Mouse (Mus musculus): ENCODE measurements around the gene Ank2. TPM values are rescaled to one million over a fixed set of nuclear protein-coding genes. Genes with fewer than 3 reads are reported as not detected.

Ank2 gene
- polyA plus RNA-seq, 1 experiment, result 52.1 TPM

GRCm38 (mm10) chr3:127260007-127260785, 239.0 kb downstream of the Ank2 start:
- Histone ChIP-seq H3K36me3 (ENCODE audit: control insufficient read depth, insufficient read depth, low read length) (no peaks in the 10 kb centered on the region), H3K4me3 (ENCODE audit: control insufficient read depth, low read depth, low read length) (no peak overlapping the region), H3K27ac (ENCODE audit: control insufficient read depth, insufficient read depth, low read depth, low read length) (no peak overlapping the region), H3K4me1 (ENCODE audit: control insufficient read depth, insufficient read depth, low read length) (peaks cover 6% of the 10 kb centered on the region), H3K27me3 (ENCODE audit: control insufficient read depth, insufficient read depth, low read length) (no peaks in the 10 kb centered on the region)
- TF ChIP-seq CTCF (IDR thresholded peaks at IDR 0.05; ENCODE audit: control insufficient read depth, insufficient read depth, insufficient replicate concordance, low read depth, low read length) (no peak), POLR2A (IDR thresholded peaks at IDR 0.05; ENCODE audit: control insufficient read depth, low read depth, low read length) (no peak)

GRCm38 (mm10) chr3:127258466-127259075, 240.6 kb downstream of the Ank2 start:
- H3K36me3 ChIP-seq (ENCODE audit: control insufficient read depth, insufficient read depth, low read length), result no peaks in the 10 kb centered on the region
- H3K4me1 ChIP-seq (ENCODE audit: control insufficient read depth, insufficient read depth, low read length), result peaks cover 6% of the 10 kb centered on the region
- H3K4me3 ChIP-seq (ENCODE audit: control insufficient read depth, low read depth, low read length), result peak overlapping the region; percentile 13; the same call in 1 of the 2 replicates
- no peak overlapping the region for H3K27ac ChIP-seq (ENCODE audit: control insufficient read depth, insufficient read depth, low read depth, low read length)
- TF ChIP-seq POLR2A (IDR thresholded peaks at IDR 0.05; ENCODE audit: control insufficient read depth, low read depth, low read length) (no peak), CTCF (IDR thresholded peaks at IDR 0.05; ENCODE audit: control insufficient read depth, insufficient read depth, insufficient replicate concordance, low read depth, low read length) (no peak)
- H3K27me3 ChIP-seq (ENCODE audit: control insufficient read depth, insufficient read depth, low read length), result no peaks in the 10 kb centered on the region

GRCm38 (mm10) chr3:127257969-127258368, 241.2 kb downstream of the Ank2 start:
- Histone ChIP-seq H3K27me3 (ENCODE audit: control insufficient read depth, insufficient read depth, low read length) (no peaks in the 10 kb centered on the region), H3K4me3 (ENCODE audit: control insufficient read depth, low read depth, low read length) (peak overlapping the region; percentile 65), H3K36me3 (ENCODE audit: control insufficient read depth, insufficient read depth, low read length) (no peaks in the 10 kb centered on the region), H3K27ac (ENCODE audit: control insufficient read depth, insufficient read depth, low read depth, low read length) (peak overlapping the region; percentile 43; the same call in 1 of the 2 replicates), H3K4me1 (ENCODE audit: control insufficient read depth, insufficient read depth, low read length) (peaks cover 6% of the 10 kb centered on the region)
- TF ChIP-seq POLR2A (IDR thresholded peaks at IDR 0.05; ENCODE audit: control insufficient read depth, low read depth, low read length), result no peak
- TF ChIP-seq CTCF (IDR thresholded peaks at IDR 0.05; ENCODE audit: control insufficient read depth, insufficient read depth, insufficient replicate concordance, low read depth, low read length), result no peak

DNA sequence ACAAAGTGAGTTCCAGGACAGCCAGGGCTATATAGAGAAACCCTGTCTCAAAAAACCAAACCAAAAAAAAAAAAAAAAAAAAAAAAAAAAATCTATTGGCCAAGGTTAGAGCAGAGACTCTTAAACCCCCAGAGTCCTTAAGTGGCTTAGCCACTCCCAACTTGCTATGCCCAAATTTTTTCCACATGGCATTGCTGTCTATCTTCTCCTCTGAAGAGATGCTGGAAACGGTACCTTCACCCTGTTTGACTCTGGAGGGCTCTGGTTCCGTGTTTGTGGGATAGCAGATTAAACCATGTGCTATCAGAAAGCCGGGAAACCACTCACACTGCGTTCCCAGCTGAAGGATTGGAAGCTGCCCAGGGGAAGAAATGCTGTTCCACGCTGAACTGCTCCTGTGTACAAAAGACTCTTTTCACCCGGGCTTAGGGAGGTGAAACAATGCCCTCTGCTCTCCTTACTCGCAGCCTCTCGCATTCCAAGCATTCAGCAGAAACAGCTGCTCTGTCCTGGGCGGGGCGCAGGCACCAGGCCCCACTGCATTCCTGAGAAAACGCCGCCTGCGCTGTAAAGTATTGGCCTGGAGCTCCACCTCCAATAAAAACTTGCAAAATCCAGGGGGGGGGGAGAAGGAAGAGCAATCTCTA, 241.7 kb downstream of the Ank2 start:
- Histone ChIP-seq H3K36me3 (ENCODE audit: control insufficient read depth, insufficient read depth, low read length) (no peaks in the 10 kb centered on the region), H3K27me3 (ENCODE audit: control insufficient read depth, insufficient read depth, low read length) (no peaks in the 10 kb centered on the region), H3K27ac (ENCODE audit: control insufficient read depth, insufficient read depth, low read depth, low read length) (0 out of 2 replicates have a peak overlapping the region, but pooled peaks have one; percentile 1), H3K4me3 (ENCODE audit: control insufficient read depth, low read depth, low read length) (peak overlapping the region; percentile 2; the same call in 1 of the 2 replicates), H3K4me1 (ENCODE audit: control insufficient read depth, insufficient read depth, low read length) (peaks cover 6% of the 10 kb centered on the region)
- TF ChIP-seq CTCF (IDR thresholded peaks at IDR 0.05; ENCODE audit: control insufficient read depth, insufficient read depth, insufficient replicate concordance, low read depth, low read length) (no peak), POLR2A (IDR thresholded peaks at IDR 0.05; ENCODE audit: control insufficient read depth, low read depth, low read length) (no peak)

GRCm38 (mm10) chr3:127256681-127257080, 242.5 kb downstream of the Ank2 start:
- no peak overlapping the region for H3K4me3 ChIP-seq (ENCODE audit: control insufficient read depth, low read depth, low read length)
- TF ChIP-seq CTCF (IDR thresholded peaks at IDR 0.05; ENCODE audit: control insufficient read depth, insufficient read depth, insufficient replicate concordance, low read depth, low read length), result no peak
- TF ChIP-seq POLR2A (IDR thresholded peaks at IDR 0.05; ENCODE audit: control insufficient read depth, low read depth, low read length), result no peak
- peaks cover 6% of the 10 kb centered on the region for H3K4me1 ChIP-seq (ENCODE audit: control insufficient read depth, insufficient read depth, low read length)
- H3K27ac ChIP-seq (ENCODE audit: control insufficient read depth, insufficient read depth, low read depth, low read length), result no peak overlapping the region
- no peaks in the 10 kb centered on the region for H3K27me3 ChIP-seq (ENCODE audit: control insufficient read depth, insufficient read depth, low read length)
- H3K36me3 ChIP-seq (ENCODE audit: control insufficient read depth, insufficient read depth, low read length), result no peaks in the 10 kb centered on the region

DNA sequence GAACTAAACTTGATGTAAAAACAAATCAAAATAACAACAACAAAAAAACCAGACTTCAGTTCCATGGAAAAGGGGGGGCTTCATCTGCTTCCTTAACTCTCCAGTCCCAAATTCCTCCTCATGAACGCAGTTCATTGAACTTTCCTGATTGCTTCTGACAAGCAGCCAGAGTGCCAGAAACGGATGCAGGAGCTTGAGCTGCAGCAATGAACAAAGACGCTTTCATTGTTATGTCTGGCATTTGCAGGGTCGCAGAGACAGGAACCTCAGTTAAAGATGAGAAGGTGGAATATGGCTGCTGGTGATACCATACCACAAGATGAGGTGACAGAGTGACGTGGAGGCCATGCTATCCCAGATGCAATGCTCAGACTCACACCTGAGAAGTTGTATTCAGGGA, 248.2 kb downstream of the Ank2 start:
- no peaks in the 10 kb centered on the region for H3K27me3 ChIP-seq (ENCODE audit: control insufficient read depth, insufficient read depth, low read length)
- H3K36me3 ChIP-seq (ENCODE audit: control insufficient read depth, insufficient read depth, low read length), result no peaks in the 10 kb centered on the region
- no peak overlapping the region for H3K4me3 ChIP-seq (ENCODE audit: control insufficient read depth, low read depth, low read length)
- H3K4me1 ChIP-seq (ENCODE audit: control insufficient read depth, insufficient read depth, low read length), result no peaks in the 10 kb centered on the region
- no peak overlapping the region for H3K27ac ChIP-seq (ENCODE audit: control insufficient read depth, insufficient read depth, low read depth, low read length)
- TF ChIP-seq CTCF (IDR thresholded peaks at IDR 0.05; ENCODE audit: control insufficient read depth, insufficient read depth, insufficient replicate concordance, low read depth, low read length) (no peak), POLR2A (IDR thresholded peaks at IDR 0.05; ENCODE audit: control insufficient read depth, low read depth, low read length) (no peak)

- no peaks in the 10 kb centered on the region for H3K36me3 ChIP-seq (ENCODE audit: control insufficient read depth, insufficient read depth, low read length)
Observed at GRCm38 (mm10) chr3:127248611-127249010, 250.5 kb downstream of the Ank2 start.

More at GRCm38 (mm10) chr3:127248611-127249010, 250.5 kb downstream of the Ank2 start:
- Histone ChIP-seq H3K4me3 (ENCODE audit: control insufficient read depth, low read depth, low read length) (no peak overlapping the region), H3K4me1 (ENCODE audit: control insufficient read depth, insufficient read depth, low read length) (no peaks in the 10 kb centered on the region), H3K27me3 (ENCODE audit: control insufficient read depth, insufficient read depth, low read length) (no peaks in the 10 kb centered on the region), H3K27ac (ENCODE audit: control insufficient read depth, insufficient read depth, low read depth, low read length) (no peak overlapping the region)
- TF ChIP-seq CTCF (IDR thresholded peaks at IDR 0.05; ENCODE audit: control insufficient read depth, insufficient read depth, insufficient replicate concordance, low read depth, low read length) (no peak), POLR2A (IDR thresholded peaks at IDR 0.05; ENCODE audit: control insufficient read depth, low read depth, low read length) (no peak)
